Mouse (Mus musculus): ENCODE results near the gene Tbc1d10c.
A peak's percentile ranks its signal among the peaks of the same experiment; 100 is the strongest.

Gene Tbc1d10c

DNA sequence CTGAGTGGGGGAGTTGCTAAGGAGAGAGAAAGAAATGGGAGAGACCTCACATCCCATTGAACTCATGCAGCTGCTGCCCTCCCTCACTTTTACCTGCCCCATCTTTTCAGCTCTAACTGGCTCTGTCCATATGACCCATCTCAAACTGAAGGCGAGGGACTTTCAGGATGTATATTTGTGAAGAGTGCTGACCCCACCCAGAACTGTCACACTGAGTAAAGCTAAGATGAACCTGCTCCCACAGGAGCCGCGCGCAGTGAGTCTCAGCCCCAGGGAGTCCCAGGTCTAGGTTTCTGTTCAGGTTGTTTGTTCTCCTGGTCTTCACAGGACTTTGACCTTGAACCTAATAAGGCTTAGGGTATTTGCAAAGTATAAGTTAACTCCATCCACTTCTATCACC, 37.8 kb upstream of the Tbc1d10c start:
- 0 out of 2 replicates have a peak, but pooled peaks cover 13% of the 10 kb centered on the region for H3K27me3 ChIP-seq (ENCODE audit: insufficient read depth, low read length)
- H3K9me3 ChIP-seq (ENCODE audit: low read length) = no peaks in the 10 kb centered on the region
- peaks cover 57% of the 10 kb centered on the region for H3K4me1 ChIP-seq (replicated peaks; ENCODE audit: low read depth, low read length)
- no peak overlapping the region for H3K4me3 ChIP-seq (replicated peaks; ENCODE audit: low read length)
- TF ChIP-seq CTCF (conservative IDR thresholded peaks at IDR 0.05; ENCODE audit: low read length) (no peak), NANOG (IDR thresholded peaks at IDR 0.05; ENCODE audit: borderline replicate concordance, low read length) (no peak), POU5F1 (IDR thresholded peaks at IDR 0.05; ENCODE audit: borderline replicate concordance, low read length) (no peak)
- H3K36me3 ChIP-seq (ENCODE audit: insufficient read depth, low read length) = no peaks in the 10 kb centered on the region

DNA sequence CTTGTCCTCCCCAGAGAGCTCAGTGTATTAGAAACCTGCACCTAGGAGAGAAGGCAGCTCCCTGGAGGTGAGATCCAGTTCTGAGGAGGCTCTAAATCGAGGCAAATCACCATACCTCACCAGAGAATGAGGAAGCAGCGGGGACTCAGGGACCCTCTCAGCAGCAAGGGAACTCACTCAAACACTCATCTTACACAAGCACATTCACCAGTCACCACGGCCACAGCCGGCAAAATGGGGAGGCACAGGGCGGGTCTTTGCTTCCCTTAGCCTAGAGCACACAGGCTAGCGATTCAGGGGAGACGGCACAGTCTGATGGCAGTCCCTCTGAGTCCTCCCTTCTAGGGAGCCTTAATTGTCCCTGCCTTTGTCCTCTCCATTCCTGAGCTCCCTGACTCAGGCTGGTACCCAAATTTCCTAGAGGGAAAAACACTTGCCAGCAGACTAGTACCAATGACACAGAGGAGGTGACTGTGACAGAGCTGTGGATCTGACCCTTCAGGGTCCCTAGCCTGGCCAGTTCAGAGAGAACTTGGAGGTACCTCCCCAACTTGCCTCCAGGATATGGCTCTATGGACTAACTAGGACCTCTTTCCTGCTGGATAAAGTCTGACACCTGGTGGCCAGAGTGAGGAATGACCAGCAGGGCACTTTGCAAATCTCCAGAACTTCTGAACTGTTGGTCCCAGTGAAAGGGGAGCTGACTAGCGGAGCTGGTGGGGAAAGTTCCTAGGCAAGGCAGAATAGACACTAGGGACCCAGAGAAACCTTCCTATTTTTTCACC, 37.0 kb upstream of the Tbc1d10c start:
- peaks cover 57% of the 10 kb centered on the region for H3K4me1 ChIP-seq (replicated peaks; ENCODE audit: low read depth, low read length)
- no peak for TF ChIP-seq NANOG (IDR thresholded peaks at IDR 0.05; ENCODE audit: borderline replicate concordance, low read length)
- no peak for TF ChIP-seq POU5F1 (IDR thresholded peaks at IDR 0.05; ENCODE audit: borderline replicate concordance, low read length)
- peak; percentile 99 for TF ChIP-seq CTCF (conservative IDR thresholded peaks at IDR 0.05; ENCODE audit: low read length)
- H3K9me3 ChIP-seq (ENCODE audit: low read length) = no peaks in the 10 kb centered on the region
- H3K36me3 ChIP-seq (ENCODE audit: insufficient read depth, low read length) = no peaks in the 10 kb centered on the region
- 0 out of 2 replicates have a peak overlapping the region, but pooled peaks have one; percentile 17 for H3K4me3 ChIP-seq (replicated peaks; ENCODE audit: low read length)
- H3K27me3 ChIP-seq (ENCODE audit: insufficient read depth, low read length) = peaks cover 13% of the 10 kb centered on the region; the same call in 1 of the 2 replicates

DNA sequence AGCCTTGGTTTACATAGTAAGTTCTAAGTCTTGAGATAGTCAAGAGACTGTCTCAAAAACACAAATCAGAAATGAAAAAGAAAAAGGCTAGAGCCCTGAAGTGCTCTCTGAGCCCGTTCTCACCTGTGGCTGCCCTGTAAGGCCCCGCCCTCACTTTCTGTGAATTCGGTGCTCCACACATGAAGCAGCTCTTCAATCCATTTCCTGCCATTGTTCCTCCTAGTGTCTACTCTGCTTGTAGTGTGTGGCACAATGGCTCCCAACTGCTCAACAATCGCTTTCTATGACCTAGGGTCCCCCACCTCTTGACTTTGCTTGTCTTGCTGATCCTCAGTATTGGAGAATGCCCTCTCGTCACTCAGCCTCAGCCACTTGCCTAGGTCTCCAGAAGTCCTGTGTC, 36.4 kb upstream of the Tbc1d10c start:
- TF ChIP-seq NANOG (IDR thresholded peaks at IDR 0.05; ENCODE audit: borderline replicate concordance, low read length) (peak; percentile 62; the same call in 1 of the 2 replicates), CTCF (conservative IDR thresholded peaks at IDR 0.05; ENCODE audit: low read length) (no peak)

DNA sequence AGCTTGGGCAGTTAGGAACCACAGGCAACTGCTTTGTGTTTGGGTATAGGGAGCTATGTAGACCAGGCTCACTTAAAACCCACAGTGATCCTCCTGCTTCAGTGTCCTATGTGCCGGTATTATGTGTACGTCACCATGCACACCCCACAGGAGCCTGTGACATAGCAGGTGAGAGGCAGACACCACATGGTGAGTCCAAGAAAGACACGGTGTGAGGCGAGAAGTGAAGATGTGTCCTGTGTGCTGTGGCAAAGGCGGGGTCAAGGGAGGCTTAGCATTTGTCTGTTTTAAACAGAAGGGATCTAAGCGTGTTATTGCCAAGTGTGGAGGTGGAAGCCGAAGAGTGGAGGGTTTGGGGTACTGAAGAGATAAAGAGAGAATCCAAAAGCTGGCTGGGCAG, 35.7 kb upstream of the Tbc1d10c start:
- Histone ChIP-seq H3K4me3 (replicated peaks; ENCODE audit: low read length) (no peak overlapping the region), H3K9me3 (ENCODE audit: low read length) (no peaks in the 10 kb centered on the region), H3K27me3 (ENCODE audit: insufficient read depth, low read length) (peaks cover 26% of the 10 kb centered on the region), H3K4me1 (replicated peaks; ENCODE audit: low read depth, low read length) (peaks cover 50% of the 10 kb centered on the region), H3K36me3 (ENCODE audit: insufficient read depth, low read length) (no peaks in the 10 kb centered on the region)
- no peak for TF ChIP-seq POU5F1 (IDR thresholded peaks at IDR 0.05; ENCODE audit: borderline replicate concordance, low read length)
- TF ChIP-seq NANOG (IDR thresholded peaks at IDR 0.05; ENCODE audit: borderline replicate concordance, low read length) = no peak
- TF ChIP-seq CTCF (conservative IDR thresholded peaks at IDR 0.05; ENCODE audit: low read length) = no peak

More for the DNA sequence above, 36.4 kb upstream of the Tbc1d10c start:
- Histone ChIP-seq H3K4me3 (replicated peaks; ENCODE audit: low read length) (0 out of 2 replicates have a peak overlapping the region, but pooled peaks have one; percentile 17), H3K36me3 (ENCODE audit: insufficient read depth, low read length) (no peaks in the 10 kb centered on the region), H3K27me3 (ENCODE audit: insufficient read depth, low read length) (peaks cover 20% of the 10 kb centered on the region), H3K9me3 (ENCODE audit: low read length) (no peaks in the 10 kb centered on the region), H3K4me1 (replicated peaks; ENCODE audit: low read depth, low read length) (peaks cover 54% of the 10 kb centered on the region)

DNA sequence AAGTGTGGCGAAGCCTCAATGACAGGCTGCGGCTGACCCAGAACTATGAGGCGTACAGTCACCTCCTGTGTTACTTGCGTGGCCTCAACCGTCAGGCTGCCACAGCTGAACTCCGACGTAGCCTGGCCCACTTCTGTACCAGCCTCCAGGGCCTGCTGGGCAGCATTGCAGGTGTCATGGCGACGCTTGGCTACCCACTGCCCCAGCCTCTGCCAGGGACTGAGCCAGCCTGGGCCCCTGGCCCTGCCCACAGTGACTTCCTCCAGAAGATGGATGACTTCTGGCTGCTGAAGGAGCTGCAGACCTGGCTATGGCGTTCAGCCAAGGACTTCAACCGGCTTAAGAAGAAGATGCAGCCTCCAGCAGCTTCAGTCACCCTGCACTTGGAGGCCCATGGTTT, 31.1 kb upstream of the Tbc1d10c start:
- TF ChIP-seq POU5F1 (IDR thresholded peaks at IDR 0.05; ENCODE audit: borderline replicate concordance, low read length) (no peak), NANOG (IDR thresholded peaks at IDR 0.05; ENCODE audit: borderline replicate concordance, low read length) (no peak), CTCF (conservative IDR thresholded peaks at IDR 0.05; ENCODE audit: low read length) (no peak)

DNA sequence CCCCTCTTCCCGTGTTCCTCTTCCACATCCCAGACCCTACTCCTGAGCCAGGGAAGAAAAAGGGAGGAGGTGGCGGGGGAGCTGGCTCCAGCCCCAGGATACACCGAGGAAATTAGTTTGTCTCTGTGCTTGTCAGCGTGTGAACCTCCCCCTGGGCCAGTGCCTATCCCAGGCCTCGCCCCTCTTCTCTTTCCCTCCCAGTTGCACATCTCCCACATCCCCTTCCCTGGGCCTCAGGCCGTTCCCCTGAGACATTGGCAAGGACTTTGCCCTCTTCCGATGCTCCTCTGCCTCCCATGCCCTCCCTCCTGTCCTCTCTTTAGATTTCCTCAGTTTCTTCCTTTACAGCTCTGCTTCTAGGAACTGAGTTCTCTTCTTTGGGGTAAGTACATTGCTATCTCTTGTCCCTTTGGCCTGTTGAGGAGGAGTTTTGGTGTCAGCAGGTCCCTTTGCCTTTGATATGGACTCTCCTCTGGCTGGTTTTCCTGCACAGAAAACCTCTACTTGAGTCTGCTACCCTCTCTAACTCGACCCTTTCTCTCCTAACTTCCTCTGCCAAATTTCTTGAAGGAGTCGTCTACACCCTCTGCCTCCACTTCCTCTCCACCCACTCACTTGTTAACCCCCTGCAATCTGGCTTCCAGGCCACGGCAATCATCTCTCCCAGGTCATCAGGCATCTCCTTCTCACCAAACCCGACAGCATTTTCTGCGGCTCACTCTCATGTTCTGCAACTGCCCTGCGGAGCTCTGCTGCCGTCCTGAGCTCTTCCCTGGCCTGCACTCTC, 30.1 kb upstream of the Tbc1d10c start:
- H3K9me3 ChIP-seq (ENCODE audit: low read length) = no peaks in the 10 kb centered on the region
- no peaks in the 10 kb centered on the region for H3K36me3 ChIP-seq (ENCODE audit: insufficient read depth, low read length)
- peaks cover 34% of the 10 kb centered on the region for H3K4me1 ChIP-seq (replicated peaks; ENCODE audit: low read depth, low read length)
- H3K4me3 ChIP-seq (replicated peaks; ENCODE audit: low read length) = no peak overlapping the region
- no peak for TF ChIP-seq NANOG (IDR thresholded peaks at IDR 0.05; ENCODE audit: borderline replicate concordance, low read length)
- TF ChIP-seq CTCF (conservative IDR thresholded peaks at IDR 0.05; ENCODE audit: low read length) = no peak
- no peak for TF ChIP-seq POU5F1 (IDR thresholded peaks at IDR 0.05; ENCODE audit: borderline replicate concordance, low read length)
- H3K27me3 ChIP-seq (ENCODE audit: insufficient read depth, low read length) = peaks cover 58% of the 10 kb centered on the region

More for the DNA sequence above, 31.1 kb upstream of the Tbc1d10c start:
- peaks cover 51% of the 10 kb centered on the region for H3K27me3 ChIP-seq (ENCODE audit: insufficient read depth, low read length)
- H3K9me3 ChIP-seq (ENCODE audit: low read length) = no peaks in the 10 kb centered on the region
- H3K4me3 ChIP-seq (replicated peaks; ENCODE audit: low read length) = no peak overlapping the region
- peaks cover 33% of the 10 kb centered on the region for H3K4me1 ChIP-seq (replicated peaks; ENCODE audit: low read depth, low read length)
- no peaks in the 10 kb centered on the region for H3K36me3 ChIP-seq (ENCODE audit: insufficient read depth, low read length)

DNA sequence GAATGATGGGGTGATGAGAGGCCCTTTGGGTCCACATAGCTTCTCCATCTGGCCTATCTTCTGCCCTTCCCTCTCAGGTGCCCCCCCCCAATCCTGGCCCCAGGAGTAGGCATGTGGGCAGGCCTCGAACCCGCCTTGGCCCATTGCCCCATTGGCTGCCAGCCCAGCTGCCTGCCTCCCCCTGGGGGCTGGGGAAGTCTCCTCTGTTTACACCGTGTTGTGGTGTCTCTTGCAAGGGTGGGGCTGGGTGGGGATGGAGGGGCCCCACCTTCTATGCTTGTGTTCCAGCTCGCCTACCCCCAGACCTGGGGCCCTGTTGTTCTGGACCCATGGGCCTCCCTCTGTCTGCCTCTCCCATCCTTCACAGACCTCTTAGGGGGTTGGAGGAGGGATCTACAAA, 29.3 kb upstream of the Tbc1d10c start:
- peak overlapping the region; percentile 29; the same call in 1 of the 2 replicates for H3K4me3 ChIP-seq (replicated peaks; ENCODE audit: low read length)
- H3K27me3 ChIP-seq (ENCODE audit: insufficient read depth, low read length) = peaks cover 65% of the 10 kb centered on the region
- H3K9me3 ChIP-seq (ENCODE audit: low read length) = no peaks in the 10 kb centered on the region
- no peaks in the 10 kb centered on the region for H3K36me3 ChIP-seq (ENCODE audit: insufficient read depth, low read length)
- peaks cover 40% of the 10 kb centered on the region for H3K4me1 ChIP-seq (replicated peaks; ENCODE audit: low read depth, low read length)
- no peak for TF ChIP-seq NANOG (IDR thresholded peaks at IDR 0.05; ENCODE audit: borderline replicate concordance, low read length)
- TF ChIP-seq POU5F1 (IDR thresholded peaks at IDR 0.05; ENCODE audit: borderline replicate concordance, low read length) = no peak
- no peak for TF ChIP-seq CTCF (conservative IDR thresholded peaks at IDR 0.05; ENCODE audit: low read length)

DNA sequence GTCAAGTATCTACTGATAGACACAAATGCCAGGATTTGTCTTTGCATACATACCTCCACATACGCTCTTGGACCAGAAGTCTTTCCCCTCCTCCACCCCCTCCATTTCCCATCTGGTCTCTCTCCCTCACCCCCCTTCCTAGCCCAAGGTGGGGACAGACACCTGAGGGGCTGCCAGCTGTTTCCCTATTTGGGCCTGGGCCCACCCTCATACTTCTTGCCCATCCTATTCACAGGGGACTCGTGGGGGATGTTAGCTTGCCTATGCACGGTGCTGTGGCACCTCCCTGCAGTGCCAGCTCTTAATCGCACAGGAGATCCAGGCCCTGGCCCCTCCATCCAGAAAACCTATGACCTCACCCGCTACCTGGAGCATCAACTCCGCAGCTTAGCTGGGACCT, 28.9 kb upstream of the Tbc1d10c start:
- Histone ChIP-seq H3K36me3 (ENCODE audit: insufficient read depth, low read length) (no peaks in the 10 kb centered on the region), H3K4me1 (replicated peaks; ENCODE audit: low read depth, low read length) (peaks cover 41% of the 10 kb centered on the region), H3K4me3 (replicated peaks; ENCODE audit: low read length) (peak overlapping the region; percentile 29; the same call in 1 of the 2 replicates), H3K9me3 (ENCODE audit: low read length) (no peaks in the 10 kb centered on the region), H3K27me3 (ENCODE audit: insufficient read depth, low read length) (peaks cover 68% of the 10 kb centered on the region)
- TF ChIP-seq NANOG (IDR thresholded peaks at IDR 0.05; ENCODE audit: borderline replicate concordance, low read length) (no peak), POU5F1 (IDR thresholded peaks at IDR 0.05; ENCODE audit: borderline replicate concordance, low read length) (no peak), CTCF (conservative IDR thresholded peaks at IDR 0.05; ENCODE audit: low read length) (no peak)
